Comparison of ENCODE assay signal across 8 mouse cellular contexts in the genomic region with DNA sequence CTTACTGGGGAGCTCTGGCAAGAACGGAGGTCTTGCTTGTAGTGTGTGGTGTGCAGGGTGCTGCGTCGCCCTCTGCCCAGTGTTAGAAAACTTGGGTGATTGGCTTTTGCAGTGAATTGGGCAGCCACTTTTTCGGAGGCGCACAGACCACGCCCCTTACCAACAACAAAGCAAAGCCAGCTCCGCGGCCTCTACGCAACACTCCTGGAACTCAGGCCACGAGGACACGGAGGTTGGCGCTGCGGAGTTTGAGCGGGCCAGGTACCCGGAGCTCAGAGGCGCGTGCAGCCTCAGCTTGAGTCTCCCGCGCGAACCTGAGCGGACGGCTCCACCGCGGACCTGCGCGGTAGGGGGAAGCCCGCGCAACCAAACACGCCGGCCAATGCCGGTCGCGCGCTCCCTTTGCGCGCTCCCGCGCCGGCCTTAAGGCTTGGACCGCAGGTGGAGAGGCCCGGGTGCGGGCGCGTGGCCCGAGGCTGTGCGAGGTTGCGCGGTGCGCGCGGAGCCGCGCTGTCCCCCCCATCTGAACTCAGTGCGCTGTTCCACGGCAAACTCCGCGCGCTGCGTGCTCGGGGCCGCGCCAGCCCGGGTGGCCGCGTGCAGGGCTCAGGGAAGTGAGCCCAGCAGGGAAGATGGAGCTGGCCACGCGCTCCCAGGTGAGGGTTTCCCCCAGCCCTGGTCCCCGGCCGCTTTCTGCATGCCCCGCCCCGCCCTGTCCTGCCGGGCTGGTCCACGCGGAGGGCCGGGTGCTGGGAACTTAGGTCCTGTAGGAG. TPM values are rescaled to one million over a fixed set of nuclear protein-coding genes. Genes with fewer than 3 reads are reported as not detected.
DNase-seq lines count a peak whose midpoint lies in the region; ATAC-seq and TF ChIP-seq lines count a peak whose summit lies in the region.

No protein-coding gene starts in this region.

- TF ChIP-seq CTCF in kidney, adult 2 months (conservative IDR thresholded peaks at IDR 0.05; ENCODE audit: insufficient read depth, insufficient read length, low read depth, low read length) = no peak
- TF ChIP-seq CTCF in spleen, adult 2 months (IDR thresholded peaks at IDR 0.05; ENCODE audit: extremely low read depth, insufficient read depth, insufficient read length, insufficient replicate concordance) = no peak

- H3K9ac ChIP-seq in limb, embryonic 14.5 days (ENCODE audit: low read depth, low read length, severe bottlenecking) = peak overlapping the region; percentile 90
- H3K9ac ChIP-seq in midbrain, embryonic 15.5 days = peak overlapping the region; percentile 69

- peak; percentile 88 for DNase-seq in heart, adult 11 months
- DNase-seq in heart, adult 8-10 months (ENCODE audit: low spot score) = no peak
- DNase-seq in embryo, embryonic 11 days = peak; percentile 88
- peak; percentile 12 to 30 for DNase-seq in heart, adult 18-20 months
- peak; percentile 48 for DNase-seq in kidney, adult 2 months
- DNase-seq in limb, embryonic 14.5 days (ENCODE audit: low spot score) = peak; percentile 65
- DNase-seq in spleen, adult 2 months (ENCODE audit: low read depth in 1 of 2, low spot score in 2 of 2) = peak; percentile 41

- 1% methylated on average over 75 of the region's 75 CpGs for WGBS in kidney, adult 2 months
- 1% methylated on average over 61 of the region's 75 CpGs for WGBS in limb, embryonic 14.5 days
- under 1% methylated on average over 74 of the region's 75 CpGs for WGBS in midbrain, embryonic 15.5 days
- under 1% methylated on average over 75 of the region's 75 CpGs for WGBS in spleen, adult 2 months

- peak; percentile 93 for ATAC-seq in limb, embryonic 14.5 days (ENCODE audit: low FRiP score, low read depth)
- ATAC-seq in midbrain, embryonic 15.5 days (replicated peaks) = peak; percentile 97

- H3K36me3 ChIP-seq in kidney, adult 2 months (ENCODE audit: control insufficient read depth, insufficient read depth, low read length) = no peaks in the 10 kb centered on the region
- no peaks in the 10 kb centered on the region for H3K36me3 ChIP-seq in limb, embryonic 14.5 days (ENCODE audit: control insufficient read depth, insufficient read depth, low read length)
- no peaks in the 10 kb centered on the region for H3K36me3 ChIP-seq in midbrain, embryonic 15.5 days (replicated peaks)
- H3K36me3 ChIP-seq in spleen, adult 2 months (ENCODE audit: control insufficient read depth, insufficient read depth, low read length) = no peaks in the 10 kb centered on the region

- no peak for TF ChIP-seq POLR2A in kidney, adult 2 months (IDR thresholded peaks at IDR 0.05; ENCODE audit: low read depth, low read length)
- TF ChIP-seq POLR2A in limb, embryonic 14.5 days (IDR thresholded peaks at IDR 0.05; ENCODE audit: borderline replicate concordance, extremely low read depth, insufficient read depth, insufficient read length) = 0 out of 2 replicates have a peak, but pooled peaks have one; percentile 16
- no peak for TF ChIP-seq POLR2A in spleen, adult 2 months (IDR thresholded peaks at IDR 0.05; ENCODE audit: low read depth, low read length)

- no peaks in the 10 kb centered on the region for H3K27me3 ChIP-seq in kidney, adult 2 months (replicated peaks; ENCODE audit: control insufficient read depth, insufficient read depth, low read length)
- H3K27me3 ChIP-seq in limb, embryonic 14.5 days (ENCODE audit: control insufficient read depth, insufficient read depth, low read length) = no peaks in the 10 kb centered on the region
- peaks cover 8% of the 10 kb centered on the region; the same call in 1 of the 2 replicates for H3K27me3 ChIP-seq in midbrain, embryonic 15.5 days (replicated peaks)
- no peaks in the 10 kb centered on the region for H3K27me3 ChIP-seq in spleen, adult 2 months (ENCODE audit: control insufficient read depth, insufficient read depth, low read length)

- peak overlapping the region; percentile 87 for H3K4me2 ChIP-seq in limb, embryonic 14.5 days (replicated peaks; ENCODE audit: low read depth, low read length, severe bottlenecking)
- H3K4me2 ChIP-seq in midbrain, embryonic 15.5 days = peak overlapping the region; percentile 98

- H3K4me1 ChIP-seq in kidney, adult 2 months (ENCODE audit: control insufficient read depth, insufficient read depth, low read length) = no peaks in the 10 kb centered on the region
- H3K4me1 ChIP-seq in limb, embryonic 14.5 days (ENCODE audit: control insufficient read depth, insufficient read depth, low read length) = peaks cover 3% of the 10 kb centered on the region; the same call in 1 of the 2 replicates
- peaks cover 3% of the 10 kb centered on the region for H3K4me1 ChIP-seq in midbrain, embryonic 15.5 days
- no peaks in the 10 kb centered on the region for H3K4me1 ChIP-seq in spleen, adult 2 months (ENCODE audit: control insufficient read depth, insufficient read depth, insufficient read length)

- H3K27ac ChIP-seq in kidney, adult 2 months (ENCODE audit: insufficient read depth, low read depth, low read length) = no peak overlapping the region
- H3K27ac ChIP-seq in limb, embryonic 14.5 days (replicated peaks; ENCODE audit: low read depth, low read length) = peak overlapping the region; percentile 87
- H3K27ac ChIP-seq in midbrain, embryonic 15.5 days = no peak overlapping the region
- H3K27ac ChIP-seq in spleen, adult 2 months (ENCODE audit: insufficient read depth, low read length) = no peak overlapping the region

- H3K9me3 ChIP-seq in limb, embryonic 14.5 days (ENCODE audit: control insufficient read depth, low read length) = no peaks in the 10 kb centered on the region
- H3K9me3 ChIP-seq in midbrain, embryonic 15.5 days = no peaks in the 10 kb centered on the region

- peak overlapping the region; percentile 49 for H3K4me3 ChIP-seq in kidney, adult 2 months (ENCODE audit: insufficient read depth, low read depth, low read length)
- H3K4me3 ChIP-seq in limb, embryonic 14.5 days (replicated peaks; ENCODE audit: low read length) = peak overlapping the region; percentile 80
- peak overlapping the region; percentile 86 for H3K4me3 ChIP-seq in midbrain, embryonic 15.5 days
- peak overlapping the region; percentile 76 for H3K4me3 ChIP-seq in spleen, adult 2 months (ENCODE audit: extremely low read depth, insufficient read depth, insufficient read length)

RNA-seq across cellular contexts. Expression of a gene that starts 39.4 kb away (rescaled TPM):
- total RNA-seq in heart, adult 8-10 months (2022) = under 1 TPM in 3 of 4 experiments, not detected in 1; 0.25 to 0.43 (median 0.35) TPM
- under 1 TPM; 0.22 to 0.33 TPM for total RNA-seq in heart, adult 18-20 months (2021)
- polyA plus RNA-seq in kidney, adult 2 months (2012; rRNA removed) = 2.0 and 2.5 TPM in 2 replicates
- 16.3 and 24.0 TPM in 2 replicates for polyA plus RNA-seq in limb, embryonic 14.5 days (2012; rRNA removed)
- polyA plus RNA-seq in limb, embryonic 14.5 days (2014; fragmentation: Nextera tagmentation; extraction: Ambion mirVana) = 35.9 and 37.7 TPM in 2 replicates
- 3.4 and 4.1 TPM in 2 replicates for polyA plus RNA-seq in midbrain, embryonic 15.5 days (2015; fragmentation: Nextera tagmentation; extraction: Ambion mirVana)
- polyA plus RNA-seq in spleen, adult 2 months (2012; rRNA removed) = 3.2 and 3.8 TPM in 2 replicates
